Mouse (Mus musculus) liver, postnatal 0 days (tissue): ENCODE measurements around the gene Zfyve27.

Source experiments
- CTCF ChIP-seq: sonication (generic); IDR thresholded peaks from 2 replicates; pipeline ENCODE4 v1.5.1; 2016; ENCODE audit warnings: antibody characterized with exemption, low read depth
- EP300 ChIP-seq: IDR thresholded peaks from 2 replicates; pipeline ENCODE4 v1.6.1; 2016; ENCODE audit warnings: antibody characterized with exemption, low read depth, mild to moderate bottlenecking

GRCm38 (mm10) chr19:42146276-42147010, 17.3 kb upstream of the Zfyve27 start:
- TF ChIP-seq CTCF (no peak), EP300 (no peak; the same call in 1 of the 2 replicates)
